Mouse (Mus musculus) myocyte (in vitro differentiated cells): ENCODE results near the gene Slc39a10. TPM values are rescaled to one million over a fixed set of nuclear protein-coding genes. Genes with fewer than 3 reads are reported as not detected.

ENCODE experiments used
- H3K27me3 ChIP-seq: one replicate; pipeline ENCODE4 v1.6.1; 2011; ENCODE audit not compliant: control insufficient read depth, insufficient read depth, insufficient read length
- H3K36me3 ChIP-seq: one replicate; pipeline ENCODE4 v1.6.1; 2011; ENCODE audit not compliant: control insufficient read depth, insufficient read depth
- H3K4me2 ChIP-seq: one replicate; pipeline ENCODE4 v1.6.1; 2011; ENCODE audit warnings: low read depth, control low read depth
- H3K4me3 ChIP-seq: one replicate; pipeline ENCODE4 v1.5.1; 2011; ENCODE audit warnings: mild to moderate bottlenecking, control low read depth, moderate library complexity
- H3K79me2 ChIP-seq: one replicate; pipeline ENCODE4 v1.6.1; 2011; ENCODE audit not compliant: control insufficient read depth, insufficient read depth
- H3ac ChIP-seq: one replicate; pipeline ENCODE4 v1.6.1; 2011; ENCODE audit not compliant: control insufficient read depth, insufficient read length
- CEBPB ChIP-seq: IDR thresholded peaks from 2 replicates; pipeline ENCODE4 v1.6.1; 2011; ENCODE audit warnings: mild to moderate bottlenecking, moderate library complexity; ENCODE audit not compliant: poor library complexity, insufficient read depth, severe bottlenecking
- E2F4 ChIP-seq: IDR thresholded peaks from one replicate; pipeline ENCODE4 v1.6.1; 2011; ENCODE audit warnings: mild to moderate bottlenecking, control low read depth, moderate library complexity; ENCODE audit not compliant: insufficient read depth
- MAX ChIP-seq: IDR thresholded peaks from one replicate; pipeline ENCODE4 v1.6.1; 2011; ENCODE audit warnings: low read depth, mild to moderate bottlenecking, control low read depth
- MYOD1 ChIP-seq, 3 experiments: IDR thresholded peaks; one replicate each; pipeline ENCODE4 v1.6.1; 2011; ENCODE audit warnings: control low read depth in 2 of 3, low read depth in 2 of 3, mild to moderate bottlenecking in 2 of 3, moderate library complexity in 1 of 3; ENCODE audit not compliant: insufficient read length in 2 of 3, control insufficient read depth in 1 of 3
- MYOG ChIP-seq, 3 experiments: IDR thresholded peaks; one replicate each; pipeline ENCODE4 v1.6.1; 2011; ENCODE audit warnings: control low read depth in 2 of 3, low read depth in 2 of 3, mild to moderate bottlenecking in 2 of 3; ENCODE audit not compliant: insufficient read length in 2 of 3, control insufficient read depth in 1 of 3, insufficient read depth in 1 of 3
- POLR2A ChIP-seq: IDR thresholded peaks from one replicate; pipeline ENCODE4 v1.6.1; 2011; ENCODE audit warnings: low read depth, mild to moderate bottlenecking, control low read depth, moderate library complexity; ENCODE audit not compliant: insufficient read length
- POLR2AphosphoS2 ChIP-seq: IDR thresholded peaks from one replicate; pipeline ENCODE4 v1.6.1; 2011; ENCODE audit warnings: low read depth, control low read depth; ENCODE audit not compliant: insufficient read length
- REST ChIP-seq: IDR thresholded peaks from one replicate; pipeline ENCODE4 v1.6.1; 2011; ENCODE audit warnings: mild to moderate bottlenecking, control low read depth, moderate library complexity; ENCODE audit not compliant: insufficient read depth, insufficient read length
- SRF ChIP-seq: IDR thresholded peaks from one replicate; pipeline ENCODE4 v1.6.1; 2011; ENCODE audit warnings: low read depth; ENCODE audit not compliant: control insufficient read depth, insufficient read length
- TCF12 ChIP-seq: IDR thresholded peaks from one replicate; pipeline ENCODE4 v1.6.1; 2011; ENCODE audit warnings: mild to moderate bottlenecking, control low read depth; ENCODE audit not compliant: poor library complexity, insufficient read depth, severe bottlenecking
- TCF3 ChIP-seq: IDR thresholded peaks from one replicate; pipeline ENCODE4 v1.6.1; 2011; ENCODE audit warnings: low read depth, control low read depth; ENCODE audit not compliant: insufficient read length
- USF1 ChIP-seq: IDR thresholded peaks from one replicate; pipeline ENCODE4 v1.6.1; 2011; ENCODE audit warnings: low read depth, mild to moderate bottlenecking, control low read depth, moderate library complexity
- polyA plus RNA-seq: library from polyadenylated mRNA; unstranded; fragments of >200 nt; fragmentation: generic; extraction: Trizol; gene quantifications from one replicate; pipeline ENCODE4 v1.2.1, GENCODE M21; 2012; ENCODE audit warnings: missing spikeins

The Slc39a10 gene
- polyA plus RNA-seq, 1 experiment: 2.3 TPM

DNA sequence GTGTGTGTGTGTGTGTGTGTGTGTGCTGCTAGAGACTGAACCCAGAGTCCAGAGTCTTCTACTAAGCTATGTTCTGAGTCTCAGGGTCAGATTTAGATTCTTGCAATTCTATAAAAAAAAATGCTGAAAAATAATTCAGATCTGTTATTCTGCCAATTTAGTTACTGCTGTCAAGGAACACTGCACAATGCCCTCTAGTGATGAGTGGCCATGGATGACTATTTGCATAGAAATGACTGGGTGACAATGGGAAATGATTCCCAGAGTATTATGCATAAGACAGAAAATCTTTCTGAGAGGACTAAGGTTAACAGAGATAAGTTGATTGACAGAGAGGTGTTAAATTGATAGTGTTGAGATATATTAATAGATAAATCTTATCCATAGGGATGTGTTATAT lies 32.3 kb upstream of the Slc39a10 start:
- Histone ChIP-seq H3K4me2 (no peak overlapping the region), H3ac (no peak overlapping the region), H3K79me2 (no peaks in the 10 kb centered on the region), H3K4me3 (no peak overlapping the region), H3K36me3 (no peaks in the 10 kb centered on the region), H3K27me3 (no peaks in the 10 kb centered on the region)
- TF ChIP-seq SRF: no peak

DNA sequence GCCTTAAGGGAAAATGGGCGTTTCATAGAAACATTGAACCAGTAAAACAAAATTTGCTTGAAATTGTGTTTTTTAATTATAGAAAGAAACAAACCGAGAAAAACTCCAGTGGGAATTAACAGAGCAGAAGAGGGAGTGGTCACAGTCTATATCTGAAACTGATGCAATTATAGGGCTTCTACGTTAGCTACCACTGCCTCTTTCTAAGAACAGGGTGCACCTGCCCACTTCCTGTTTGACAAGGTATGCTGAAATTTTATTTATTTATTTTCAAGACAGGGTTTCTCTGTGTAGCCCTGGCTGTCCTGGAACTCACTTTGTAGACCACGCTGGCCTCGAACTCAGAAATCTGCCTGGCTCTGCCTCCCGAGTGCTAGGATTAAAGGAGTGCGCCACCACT lies 30.3 kb upstream of the Slc39a10 start:
- Histone ChIP-seq H3K4me2 (no peak overlapping the region), H3K4me3 (no peak overlapping the region), H3ac (no peak overlapping the region), H3K27me3 (no peaks in the 10 kb centered on the region), H3K36me3 (no peaks in the 10 kb centered on the region), H3K79me2 (no peaks in the 10 kb centered on the region)
- TF ChIP-seq E2F4 (no peak), USF1 (no peak), MAX (no peak), REST (no peak), MYOG (IDR thresholded peaks at IDR 0.05; ENCODE audit: control insufficient read depth in 1 of 3, insufficient read depth in 1 of 3, insufficient read length in 2 of 3, low read depth in 2 of 3) (no peak), SRF (no peak), POLR2A (no peak), TCF12 (no peak), POLR2AphosphoS2 (no peak), TCF3 (no peak), MYOD1 (IDR thresholded peaks at IDR 0.05; ENCODE audit: control insufficient read depth in 1 of 3, insufficient read length in 2 of 3, low read depth in 2 of 3) (no peak), CEBPB (no peak)

DNA sequence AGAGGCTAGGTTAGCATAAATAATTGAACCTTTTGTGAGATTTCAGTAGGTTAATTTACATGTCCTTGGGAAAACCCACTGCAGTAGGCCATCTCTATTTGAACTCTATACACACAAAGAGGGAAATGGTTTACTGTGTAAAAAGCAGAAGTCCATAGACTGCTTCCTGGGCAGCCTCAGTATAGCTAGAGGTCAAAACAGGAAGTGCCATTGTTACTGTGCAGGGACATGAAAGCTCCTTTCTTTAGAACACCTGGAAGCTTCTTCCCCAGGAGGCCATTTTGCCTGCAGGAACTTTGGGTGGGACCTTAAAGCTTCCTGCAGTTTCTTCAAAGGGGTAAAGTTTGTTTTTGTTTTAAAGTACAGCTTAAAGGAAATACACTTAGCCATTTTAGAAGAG lies 29.0 kb upstream of the Slc39a10 start:
- H3K27me3 ChIP-seq: no peaks in the 10 kb centered on the region
- no peak overlapping the region for H3ac ChIP-seq
- no peak for TF ChIP-seq TCF3
- no peak for TF ChIP-seq CEBPB
- no peak for TF ChIP-seq POLR2AphosphoS2
- TF ChIP-seq MAX: no peak
- TF ChIP-seq REST: no peak
- no peak for TF ChIP-seq USF1
- no peak for TF ChIP-seq POLR2A
- H3K79me2 ChIP-seq: no peaks in the 10 kb centered on the region
- no peaks in the 10 kb centered on the region for H3K36me3 ChIP-seq
- no peak overlapping the region for H3K4me3 ChIP-seq
- H3K4me2 ChIP-seq: no peak overlapping the region

- Histone ChIP-seq H3K4me3 (no peak overlapping the region), H3K79me2 (no peaks in the 10 kb centered on the region), H3K27me3 (no peaks in the 10 kb centered on the region), H3K36me3 (no peaks in the 10 kb centered on the region), H3ac (no peak overlapping the region), H3K4me2 (no peak overlapping the region)
- TF ChIP-seq MAX (no peak), REST (no peak), TCF12 (no peak), CEBPB (no peak), E2F4 (no peak), POLR2AphosphoS2 (no peak), MYOG (IDR thresholded peaks at IDR 0.05; ENCODE audit: control insufficient read depth in 1 of 3, insufficient read depth in 1 of 3, insufficient read length in 2 of 3, low read depth in 2 of 3) (no peak), SRF (no peak), POLR2A (no peak), MYOD1 (IDR thresholded peaks at IDR 0.05; ENCODE audit: control insufficient read depth in 1 of 3, insufficient read length in 2 of 3, low read depth in 2 of 3) (no peak), USF1 (no peak), TCF3 (no peak)
Measured at GRCm38 (mm10) chr1:46916237-46916636, 23.6 kb upstream of the Slc39a10 start.

DNA sequence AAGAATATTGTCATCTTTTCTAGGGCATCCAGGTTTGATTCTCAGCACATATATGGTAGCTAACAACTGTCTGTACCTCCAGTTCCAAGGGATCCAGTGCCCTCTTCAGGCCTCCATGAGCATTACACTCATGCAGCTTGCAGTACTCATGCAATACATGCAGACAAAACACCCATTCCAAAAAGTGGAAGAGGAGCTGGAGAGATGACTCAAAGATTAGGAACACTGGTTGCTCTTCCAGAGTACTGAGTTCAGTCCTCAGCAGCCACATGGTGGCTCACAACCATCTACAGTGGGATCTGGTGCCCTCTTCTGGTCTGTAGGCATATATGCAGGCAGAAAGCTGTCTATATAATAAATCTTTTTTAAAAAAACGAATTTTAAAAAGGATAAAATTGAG lies 21.7 kb upstream of the Slc39a10 start:
- Histone ChIP-seq H3K36me3 (no peaks in the 10 kb centered on the region), H3K4me2 (no peak overlapping the region), H3K4me3 (no peak overlapping the region)

More for the DNA sequence above, 21.7 kb upstream of the Slc39a10 start:
- TF ChIP-seq TCF12 (no peak), TCF3 (no peak), CEBPB (no peak), MAX (no peak), E2F4 (no peak), POLR2A (no peak), USF1 (no peak), MYOD1 (IDR thresholded peaks at IDR 0.05; ENCODE audit: control insufficient read depth in 1 of 3, insufficient read length in 2 of 3, low read depth in 2 of 3) (no peak), SRF (no peak), POLR2AphosphoS2 (no peak), REST (no peak), MYOG (IDR thresholded peaks at IDR 0.05; ENCODE audit: control insufficient read depth in 1 of 3, insufficient read depth in 1 of 3, insufficient read length in 2 of 3, low read depth in 2 of 3) (no peak)
- Histone ChIP-seq H3K27me3 (no peaks in the 10 kb centered on the region), H3K79me2 (no peaks in the 10 kb centered on the region), H3ac (no peak overlapping the region)
